Mouse (Mus musculus) ES-E14 (cell line): ENCODE measurements at regions not wholly inside any gene's neighbourhood (a gene's known extent, or its start where the extent isn't known, plus 50 kb on each side); places are given as distances from the start of the nearest gene placed in this dataset.

Experiments used
- CHD2 ChIP-seq: IDR thresholded peaks from 2 replicates; pipeline ENCODE4 v1.6.1; 2014; ENCODE audit warnings: mild to moderate bottlenecking, low read depth, low read length, inconsistent platforms
- ZC3H11A ChIP-seq: IDR thresholded peaks from 2 replicates; pipeline ENCODE4 v1.6.1; 2012; ENCODE audit warnings: low read depth, mild to moderate bottlenecking, inconsistent platforms, low read length, borderline replicate concordance

- TF ChIP-seq CHD2 (no peak), ZC3H11A (no peak)
These were observed 127.2 kb upstream of the Ptchd4 start for GRCm38 (mm10) chr17:42188531-42188930.
